Mouse (Mus musculus): ENCODE measurements around the gene Ap4b1. TPM values are rescaled to one million over a fixed set of nuclear protein-coding genes. Genes with fewer than 3 reads are reported as not detected.
A peak's percentile ranks its signal among the peaks of the same experiment; 100 is the strongest.
"Not testable (repeated sequence)": the region's sequence is repeated elsewhere in the genome, so short reads cannot be mapped to it uniquely, and the experiment has no call there.

Gene Ap4b1
- polyA plus RNA-seq, 1 experiment, result 14.7 TPM

GRCm38 (mm10) chr3:103827548-103827947, 18.2 kb downstream of the Ap4b1 start:
- no peak for DNase-seq (ENCODE audit: low read depth in 1 of 2, low spot score in 2 of 2)
- no peak overlapping the region for H3K4me3 ChIP-seq (ENCODE audit: extremely low read depth, insufficient read depth, insufficient read length)
- TF ChIP-seq CTCF (IDR thresholded peaks at IDR 0.05; ENCODE audit: extremely low read depth, insufficient read depth, insufficient read length, insufficient replicate concordance) (peak; percentile 21; the same call in 1 of the 2 replicates), POLR2A (IDR thresholded peaks at IDR 0.05; ENCODE audit: low read depth, low read length) (no peak)
- no peaks in the 10 kb centered on the region for H3K27me3 ChIP-seq (ENCODE audit: control insufficient read depth, insufficient read depth, low read length)
- H3K36me3 ChIP-seq (ENCODE audit: control insufficient read depth, insufficient read depth, low read length), result peaks cover 4% of the 10 kb centered on the region; the same call in 1 of the 2 replicates
- peaks cover 3% of the 10 kb centered on the region for H3K4me1 ChIP-seq (ENCODE audit: control insufficient read depth, insufficient read depth, insufficient read length)
- H3K27ac ChIP-seq (ENCODE audit: insufficient read depth, low read length), result no peak overlapping the region

GRCm38 (mm10) chr3:103829036-103829435, 19.7 kb downstream of the Ap4b1 start:
- 79% methylated on average over 3 of the region's 3 CpGs for WGBS
- no peaks in the 10 kb centered on the region for H3K36me3 ChIP-seq (ENCODE audit: control insufficient read depth, insufficient read depth, low read length)
- H3K27me3 ChIP-seq (ENCODE audit: control insufficient read depth, insufficient read depth, low read length), result no peaks in the 10 kb centered on the region
- H3K4me1 ChIP-seq (ENCODE audit: control insufficient read depth, insufficient read depth, insufficient read length), result peaks cover 3% of the 10 kb centered on the region
- TF ChIP-seq POLR2A (IDR thresholded peaks at IDR 0.05; ENCODE audit: low read depth, low read length) (no peak), CTCF (IDR thresholded peaks at IDR 0.05; ENCODE audit: extremely low read depth, insufficient read depth, insufficient read length, insufficient replicate concordance) (no peak)
- no peak for DNase-seq (ENCODE audit: low read depth in 1 of 2, low spot score in 2 of 2)
- H3K4me3 ChIP-seq (ENCODE audit: extremely low read depth, insufficient read depth, insufficient read length), result no peak overlapping the region
- no peak overlapping the region for H3K27ac ChIP-seq (ENCODE audit: insufficient read depth, low read length)

GRCm38 (mm10) chr3:103830681-103831080, 21.4 kb downstream of the Ap4b1 start:
- not testable (repeated sequence) for H3K36me3 ChIP-seq (ENCODE audit: control insufficient read depth, insufficient read depth, low read length); H3K27me3 ChIP-seq (ENCODE audit: control insufficient read depth, insufficient read depth, low read length); H3K4me1 ChIP-seq (ENCODE audit: control insufficient read depth, insufficient read depth, insufficient read length); DNase-seq (ENCODE audit: low read depth in 1 of 2, low spot score in 2 of 2); H3K4me3 ChIP-seq (ENCODE audit: extremely low read depth, insufficient read depth, insufficient read length); H3K27ac ChIP-seq (ENCODE audit: insufficient read depth, low read length)
- 56% methylated on average over 1 of the region's 1 CpGs for WGBS

- H3K27me3 ChIP-seq (ENCODE audit: control insufficient read depth, insufficient read depth, low read length), result no peaks in the 10 kb centered on the region
- no peak overlapping the region for H3K27ac ChIP-seq (ENCODE audit: insufficient read depth, low read length)
- H3K4me3 ChIP-seq (ENCODE audit: extremely low read depth, insufficient read depth, insufficient read length), result no peak overlapping the region
- TF ChIP-seq CTCF (IDR thresholded peaks at IDR 0.05; ENCODE audit: extremely low read depth, insufficient read depth, insufficient read length, insufficient replicate concordance), result no peak
- 87% methylated on average over 7 of the region's 7 CpGs for WGBS
- DNase-seq (ENCODE audit: low read depth in 1 of 2, low spot score in 2 of 2), result no peak
- H3K4me1 ChIP-seq (ENCODE audit: control insufficient read depth, insufficient read depth, insufficient read length), result peaks cover 5% of the 10 kb centered on the region
- H3K36me3 ChIP-seq (ENCODE audit: control insufficient read depth, insufficient read depth, low read length), result no peaks in the 10 kb centered on the region
Observed at GRCm38 (mm10) chr3:103831146-103831545, 21.8 kb downstream of the Ap4b1 start.

GRCm38 (mm10) chr3:103832426-103832825, 23.1 kb downstream of the Ap4b1 start, which contains the start of gene Bcl2l15:
TSS of gene Bcl2l15 (plus strand) at chr3:103832601.
- TF ChIP-seq POLR2A (IDR thresholded peaks at IDR 0.05; ENCODE audit: low read depth, low read length) (no peak), CTCF (IDR thresholded peaks at IDR 0.05; ENCODE audit: extremely low read depth, insufficient read depth, insufficient read length, insufficient replicate concordance) (no peak)
- Histone ChIP-seq H3K4me3 (ENCODE audit: extremely low read depth, insufficient read depth, insufficient read length) (no peak within 1 kb of the TSS), H3K36me3 (ENCODE audit: control insufficient read depth, insufficient read depth, low read length) (no peaks in the 10 kb centered on the region), H3K27ac (ENCODE audit: insufficient read depth, low read length) (no peak within 1 kb of the TSS), H3K27me3 (ENCODE audit: control insufficient read depth, insufficient read depth, low read length) (no peaks in the 10 kb centered on the region), H3K4me1 (ENCODE audit: control insufficient read depth, insufficient read depth, insufficient read length) (peaks cover 5% of the 10 kb centered on the region)
- DNase-seq (ENCODE audit: low read depth in 1 of 2, low spot score in 2 of 2), result no peak

DNA sequence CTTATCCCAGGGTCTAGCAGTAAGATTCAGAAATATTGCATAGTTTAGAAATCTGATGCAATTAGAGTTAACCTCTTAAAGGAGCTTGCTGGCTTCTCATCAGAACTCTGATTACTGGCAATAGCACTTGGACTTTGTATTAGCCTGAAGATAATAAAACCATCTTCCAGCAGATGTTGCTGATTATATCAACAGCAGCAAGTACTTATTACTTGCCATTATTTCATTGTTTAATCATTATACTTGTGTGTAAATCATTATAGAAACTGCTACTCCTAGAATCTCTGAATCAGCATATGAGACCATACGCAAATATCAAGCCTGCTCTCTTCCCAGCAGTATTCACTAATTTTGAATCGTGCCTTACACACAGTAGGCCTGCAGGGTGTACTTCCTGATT, 24.7 kb downstream of the Ap4b1 start:
- Histone ChIP-seq H3K27ac (ENCODE audit: insufficient read depth, low read length) (no peak overlapping the region), H3K4me3 (ENCODE audit: extremely low read depth, insufficient read depth, insufficient read length) (no peak overlapping the region), H3K27me3 (ENCODE audit: control insufficient read depth, insufficient read depth, low read length) (no peaks in the 10 kb centered on the region), H3K4me1 (ENCODE audit: control insufficient read depth, insufficient read depth, insufficient read length) (peaks cover 5% of the 10 kb centered on the region), H3K36me3 (ENCODE audit: control insufficient read depth, insufficient read depth, low read length) (no peaks in the 10 kb centered on the region)
- WGBS, result 94% methylated on average over 2 of the region's 2 CpGs
- TF ChIP-seq CTCF (IDR thresholded peaks at IDR 0.05; ENCODE audit: extremely low read depth, insufficient read depth, insufficient read length, insufficient replicate concordance) (no peak), POLR2A (IDR thresholded peaks at IDR 0.05; ENCODE audit: low read depth, low read length) (no peak)
- no peak for DNase-seq (ENCODE audit: low read depth in 1 of 2, low spot score in 2 of 2)

- Histone ChIP-seq H3K27ac (ENCODE audit: insufficient read depth, low read length) (no peak overlapping the region), H3K4me1 (ENCODE audit: control insufficient read depth, insufficient read depth, insufficient read length) (peaks cover 5% of the 10 kb centered on the region), H3K36me3 (ENCODE audit: control insufficient read depth, insufficient read depth, low read length) (no peaks in the 10 kb centered on the region), H3K27me3 (ENCODE audit: control insufficient read depth, insufficient read depth, low read length) (no peaks in the 10 kb centered on the region), H3K4me3 (ENCODE audit: extremely low read depth, insufficient read depth, insufficient read length) (no peak overlapping the region)
- DNase-seq (ENCODE audit: low read depth in 1 of 2, low spot score in 2 of 2), result no peak
- 69% methylated on average over 6 of the region's 6 CpGs for WGBS
- no peak for TF ChIP-seq CTCF (IDR thresholded peaks at IDR 0.05; ENCODE audit: extremely low read depth, insufficient read depth, insufficient read length, insufficient replicate concordance)
- no peak for TF ChIP-seq POLR2A (IDR thresholded peaks at IDR 0.05; ENCODE audit: low read depth, low read length)
Observed at GRCm38 (mm10) chr3:103835272-103835950, 26.1 kb downstream of the Ap4b1 start.

All from spleen, adult 2 months (tissue).